Mouse (Mus musculus) midbrain, embryonic 14.5 days (tissue): ENCODE data around the gene Olfr1393. TPM values are rescaled to one million over a fixed set of nuclear protein-coding genes. Genes with fewer than 3 reads are reported as not detected.
"Not testable (repeated sequence)": the region's sequence is repeated elsewhere in the genome, so short reads cannot be mapped to it uniquely, and the experiment has no call there.

Experiments used
- ATAC-seq: fragments of 200-750 bp; cut with Nextera tagmentation; 2 replicates; pipeline ENCODE4 v1.8.0; 2017; ENCODE audit warnings: moderate number of reproducible peaks, moderate library complexity; ENCODE audit not compliant: low FRiP score, low TSS enrichment
- DNase-seq: peaks from one replicate; pipeline ENCODE4 v3.0.0-alpha.2; 2015
- H3K27ac ChIP-seq: fragments of 300-500 bp; sonication (generic); replicated peaks from 2 replicates; pipeline ENCODE4 v1.5.1; 2014; ENCODE audit warnings: mild to moderate bottlenecking, low read depth, low read length, moderate library complexity
- H3K27me3 ChIP-seq: fragments of 300-500 bp; sonication (generic); 2 replicates; pipeline ENCODE4 v1.6.1; 2014; ENCODE audit warnings: low read length, control low read depth, mixed read lengths; ENCODE audit not compliant: control insufficient read depth, insufficient read depth
- H3K36me3 ChIP-seq: fragments of 300-500 bp; sonication (generic); 2 replicates; pipeline ENCODE4 v1.6.1; 2014; ENCODE audit warnings: low read length, control low read depth; ENCODE audit not compliant: control insufficient read depth, insufficient read depth
- H3K4me1 ChIP-seq: fragments of 300-500 bp; sonication (generic); 2 replicates; pipeline ENCODE4 v1.6.1; 2014; ENCODE audit warnings: mild to moderate bottlenecking, antibody characterized with exemption, low read length, control low read depth; ENCODE audit not compliant: control insufficient read depth, insufficient read depth
- H3K4me2 ChIP-seq: fragments of 300-500 bp; sonication (generic); 2 replicates; pipeline ENCODE4 v1.6.1; 2014; ENCODE audit warnings: mild to moderate bottlenecking, low read length, moderate library complexity
- H3K4me3 ChIP-seq: fragments of 300-500 bp; sonication (generic); replicated peaks from 2 replicates; pipeline ENCODE4 v1.5.1; 2014; ENCODE audit warnings: low read depth, low read length
- H3K9ac ChIP-seq: fragments of 300-500 bp; sonication (generic); replicated peaks from 2 replicates; pipeline ENCODE4 v1.6.1; 2014; ENCODE audit warnings: mild to moderate bottlenecking, low read length, moderate library complexity
- H3K9me3 ChIP-seq: fragments of 300-500 bp; sonication (generic); 2 replicates; pipeline ENCODE4 v1.6.1; 2016; ENCODE audit warnings: low read length, control low read depth, mixed read lengths; ENCODE audit not compliant: control insufficient read depth
- WGBS: fragments of 180-500 bp; shearing (Covaris S2); extraction: QIAGEN DNeasy Blood & Tissue Kit; methylation state at CpG from one replicate; pipeline ENCODE4 v1.1.7; 2014; 5-methylcytosine and 5-hydroxymethylcytosine counted together
- polyA plus RNA-seq: library from polyadenylated mRNA; unstranded; fragments of >200 nt; fragmentation: Nextera tagmentation; extraction: Ambion mirVana; gene quantifications from 2 replicates; pipeline ENCODE4 v1.2.1, GENCODE M21; 2014

Gene Olfr1393
- polyA plus RNA-seq, 1 experiment from 2014 or later = 0.22 TPM

DNA sequence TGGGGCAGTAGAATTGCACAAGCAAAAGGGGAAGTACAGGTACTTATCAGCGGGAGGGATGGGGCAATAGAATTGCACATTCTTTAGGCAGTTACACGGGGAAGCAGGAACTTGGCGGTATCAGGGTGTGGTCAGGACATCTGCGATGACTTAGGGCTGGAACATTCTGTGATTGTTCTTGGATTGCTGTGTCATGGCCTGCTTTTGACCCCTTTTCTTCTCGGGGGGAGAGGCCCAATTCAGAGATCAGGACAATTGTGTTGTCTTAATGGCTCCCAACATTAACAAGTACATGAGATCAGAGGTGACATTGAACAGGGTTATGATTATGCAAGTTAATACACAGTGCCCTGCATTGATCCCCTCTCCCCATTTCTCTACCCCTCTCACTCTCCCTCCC lies 30.4 kb downstream of the Olfr1393 start:
- not testable (repeated sequence) for H3K4me1 ChIP-seq, H3K4me2 ChIP-seq, H3K9ac ChIP-seq, ATAC-seq, DNase-seq, H3K4me3 ChIP-seq, H3K9me3 ChIP-seq, H3K27me3 ChIP-seq, H3K36me3 ChIP-seq, H3K27ac ChIP-seq
- WGBS = 83% methylated on average over 5 of the region's 5 CpGs

GRCm38 (mm10) chr11:49322442-49322841 lies 44.3 kb downstream of the Olfr1393 start, which contains the start of gene Olfr1391:
Olfr1391 (plus strand) TSS chr11:49322742.
- Histone ChIP-seq H3K27ac (no peak within 1 kb of the TSS), H3K4me1 (no peaks in the 10 kb centered on the region), H3K9me3 (no peaks in the 10 kb centered on the region), H3K36me3 (no peaks in the 10 kb centered on the region), H3K27me3 (no peaks in the 10 kb centered on the region), H3K4me3 (no peak within 1 kb of the TSS), H3K9ac (no peak within 1 kb of the TSS), H3K4me2 (no peak within 1 kb of the TSS)
- ATAC-seq = no peak
- 83% methylated on average over 2 of the region's 2 CpGs for WGBS
- no peak for DNase-seq

GRCm38 (mm10) chr11:49326726-49327125 lies 48.6 kb downstream of the Olfr1393 start:
- no peak for DNase-seq
- Histone ChIP-seq H3K9me3 (no peaks in the 10 kb centered on the region), H3K4me1 (no peaks in the 10 kb centered on the region), H3K4me3 (no peak overlapping the region), H3K36me3 (no peaks in the 10 kb centered on the region), H3K9ac (no peak overlapping the region), H3K27ac (no peak overlapping the region), H3K27me3 (no peaks in the 10 kb centered on the region), H3K4me2 (no peak overlapping the region)
- 86% methylated on average over 3 of the region's 3 CpGs for WGBS
- ATAC-seq = no peak

DNA sequence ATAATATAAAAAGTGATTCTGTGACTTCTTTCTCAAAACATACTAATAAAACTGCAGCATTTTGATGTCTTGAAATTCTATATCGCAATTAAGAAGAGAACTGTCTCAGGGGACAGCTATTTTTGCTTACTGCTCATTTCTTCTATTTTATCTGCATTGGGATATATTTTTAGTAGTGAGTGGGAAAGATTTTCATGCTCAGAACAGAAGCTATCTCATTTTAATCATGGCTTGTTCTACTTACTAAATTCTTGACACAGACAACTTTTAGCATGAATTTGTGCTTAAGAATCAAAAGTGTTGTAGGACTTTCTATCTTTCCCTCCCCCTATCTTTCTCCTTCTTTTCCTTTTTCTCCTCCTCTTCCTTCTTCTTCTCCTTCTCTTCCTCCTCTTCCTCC lies 51.6 kb downstream of the Olfr1393 start:
- H3K4me1 ChIP-seq = no peaks in the 10 kb centered on the region
- WGBS = 82% methylated on average over 1 of the region's 1 CpGs
- H3K27ac ChIP-seq = no peak overlapping the region
- H3K9ac ChIP-seq = no peak overlapping the region
- no peak for DNase-seq
- no peaks in the 10 kb centered on the region for H3K9me3 ChIP-seq
- no peak overlapping the region for H3K4me3 ChIP-seq
- H3K36me3 ChIP-seq = no peaks in the 10 kb centered on the region
- no peak for ATAC-seq
- H3K4me2 ChIP-seq = no peak overlapping the region
- no peaks in the 10 kb centered on the region for H3K27me3 ChIP-seq

Other genes with a start within 250 kb of the Olfr1393 start
- 0.04 and 0.46 TPM in 2 replicates for gene 9930111J21Rik2, start 227.1 kb upstream of the Olfr1393 start, polyA plus RNA-seq
- 0.76 TPM in 1 of 2 replicates, not detected in the other for gene Tgtp2, start 214.1 kb upstream of the Olfr1393 start, polyA plus RNA-seq
- 0.16 and 3.5 TPM in 2 replicates for gene Ifi47, start 201.7 kb upstream of the Olfr1393 start, polyA plus RNA-seq
- gene Olfr1396, start 163.4 kb upstream of the Olfr1393 start, polyA plus RNA-seq = not detected in 2 replicates
- gene Olfr1395, start 136.0 kb upstream of the Olfr1393 start, polyA plus RNA-seq = not detected in 2 replicates
- gene Olfr1394, start 123.9 kb upstream of the Olfr1393 start, polyA plus RNA-seq = not detected in 2 replicates
- not detected in 2 replicates for gene Btnl9, start 91.1 kb upstream of the Olfr1393 start, polyA plus RNA-seq
- gene Zfp62, start 75.0 kb upstream of the Olfr1393 start, polyA plus RNA-seq = 37.3 and 61.7 TPM in 2 replicates
- 27.0 and 27.9 TPM in 2 replicates for gene Mgat1, start 34.1 kb upstream of the Olfr1393 start, polyA plus RNA-seq
- gene Olfr1392, start 7.0 kb downstream of the Olfr1393 start, polyA plus RNA-seq = 0.07 TPM in 1 of 2 replicates, not detected in the other
- gene Olfr10, start 26.4 kb downstream of the Olfr1393 start, polyA plus RNA-seq = not detected in 2 replicates
- gene Olfr1391, start 44.4 kb downstream of the Olfr1393 start, polyA plus RNA-seq = not detected in 2 replicates
- not detected in 2 replicates for gene Olfr1390, start 56.9 kb downstream of the Olfr1393 start, polyA plus RNA-seq
- not detected in 2 replicates for gene Olfr1389, start 144.8 kb downstream of the Olfr1393 start, polyA plus RNA-seq
- gene Olfr1388, start 158.3 kb downstream of the Olfr1393 start, polyA plus RNA-seq = 0.09 TPM in 2 replicates
- not detected in 2 replicates for gene Olfr1387, start 177.0 kb downstream of the Olfr1393 start, polyA plus RNA-seq
- gene Olfr1386, start 186.7 kb downstream of the Olfr1393 start, polyA plus RNA-seq = not detected in 2 replicates
- not detected in 2 replicates for gene Olfr1385, start 210.8 kb downstream of the Olfr1393 start, polyA plus RNA-seq
- gene Olfr1384, start 228.4 kb downstream of the Olfr1393 start, polyA plus RNA-seq = not detected in 2 replicates
- gene Olfr1383, start 241.3 kb downstream of the Olfr1393 start, polyA plus RNA-seq = not detected in 2 replicates
- gene Olfr1382, start 249.9 kb downstream of the Olfr1393 start, polyA plus RNA-seq = not detected in 2 replicates